Mouse (Mus musculus) olfactory bulb, adult 2 months (tissue): ENCODE data around the gene Tuba1c.

Source experiments
- CTCF ChIP-seq: fragments of 200-500 bp; IDR thresholded peaks from 2 replicates; pipeline ENCODE4 v1.5.1; 2012; ENCODE audit warnings: low read depth, mild to moderate bottlenecking, low read length, moderate library complexity; ENCODE audit not compliant: insufficient read depth
- POLR2A ChIP-seq: fragments of 200-500 bp; IDR thresholded peaks from 2 replicates; pipeline ENCODE4 v1.6.1; 2012; ENCODE audit warnings: mild to moderate bottlenecking, low read depth, low read length, moderate library complexity; ENCODE audit not compliant: insufficient read depth

DNA sequence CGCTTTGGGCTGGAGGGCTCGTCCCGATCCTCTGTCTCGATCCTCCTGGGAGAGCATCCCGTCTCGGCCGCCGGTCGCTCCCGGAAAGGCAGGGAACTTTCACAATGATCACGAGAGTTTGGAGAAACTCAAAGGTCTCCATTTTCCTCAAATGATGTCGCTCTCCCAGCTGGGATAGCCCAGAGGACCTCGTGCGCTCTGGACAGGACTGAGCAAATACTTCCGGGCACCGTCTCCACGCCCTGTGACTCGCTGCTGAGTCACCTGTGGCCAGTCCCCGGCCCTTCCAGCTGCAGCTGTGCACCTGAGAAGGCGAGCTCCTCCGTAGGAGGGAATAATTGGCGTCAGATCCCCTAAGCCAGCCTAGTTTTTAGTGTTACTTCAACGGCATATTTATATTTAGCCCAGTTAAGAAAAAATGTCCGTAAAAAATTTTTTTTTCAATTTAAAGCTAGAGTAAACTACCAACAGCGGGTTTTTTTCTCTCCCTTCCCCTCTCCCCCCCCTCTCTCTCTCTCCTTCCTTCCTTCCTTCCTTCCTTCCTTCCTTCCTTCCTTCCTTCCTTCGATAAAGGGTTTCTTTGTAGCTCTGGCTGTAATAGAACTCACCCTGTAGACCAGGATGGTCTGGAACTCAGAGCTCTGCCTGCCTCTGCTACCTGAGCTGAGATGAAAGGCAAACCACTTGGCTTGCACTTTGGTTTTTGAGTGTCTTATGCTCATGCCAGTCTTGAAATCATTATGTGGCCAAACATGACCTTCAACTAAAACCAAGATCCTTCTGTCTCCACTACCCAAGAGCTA, 1.1 kb downstream of the Tuba1c start:
- no peak for TF ChIP-seq CTCF
- TF ChIP-seq POLR2A, result no peak
